Mouse (Mus musculus) ES-CJ7 (cell line): Measurements from ENCODE around the gene Olfr1162.
"Not testable (repeated sequence)": the region's sequence is repeated elsewhere in the genome, so short reads cannot be mapped to it uniquely, and the experiment has no call there.

Source experiments
- DNase-seq: peaks from one replicate; pipeline ENCODE4 v3.0.0; 2011; ENCODE audit warnings: low read depth, low spot score

Olfr1162 gene

DNA sequence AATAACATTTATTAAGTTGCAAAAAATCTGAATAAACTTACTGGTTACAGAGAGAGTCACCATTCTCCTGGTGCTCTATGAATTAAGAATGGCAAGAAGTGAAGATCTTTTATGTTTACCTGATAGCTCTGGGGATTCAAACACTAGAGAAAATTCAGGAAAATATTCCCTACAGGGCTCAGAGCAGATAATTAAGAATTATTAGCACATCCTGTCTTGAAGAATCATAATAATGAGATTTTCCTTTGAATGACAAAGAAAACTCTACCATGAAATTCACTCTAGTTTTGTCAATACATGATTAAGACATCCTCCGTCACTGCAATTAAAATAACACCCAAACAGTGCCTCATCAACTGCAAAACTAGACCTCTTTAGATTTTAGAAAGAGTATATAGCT, at the start of gene Olfr1162:
TSS of gene Olfr1162 (minus strand) at position 101 of the 400 bp plus-strand sequence.
- DNase-seq: no peak

DNA sequence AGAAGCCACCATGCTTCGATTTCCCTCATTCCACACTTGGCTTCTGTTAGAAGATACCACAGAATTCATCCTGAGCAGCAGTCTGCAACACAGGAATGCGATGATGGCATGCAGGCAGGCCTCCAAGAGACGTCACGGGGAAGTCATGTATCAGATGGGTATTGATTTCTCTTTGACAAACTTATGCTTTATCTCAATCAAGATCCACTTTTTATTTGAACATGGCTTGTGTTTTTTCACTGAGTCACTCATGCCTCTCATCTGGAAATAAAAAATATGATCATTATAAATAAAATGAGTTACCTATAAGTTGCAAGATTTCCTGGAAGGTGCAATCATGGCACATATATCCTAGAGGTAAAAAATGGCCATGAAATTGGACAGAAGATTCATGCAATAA, 42.9 kb upstream of the Olfr1162 start, which contains the start of gene Olfr1164:
TSS of gene Olfr1164 (minus strand) at position 101 of the 400 bp plus-strand sequence.
- no peak for DNase-seq

DNA sequence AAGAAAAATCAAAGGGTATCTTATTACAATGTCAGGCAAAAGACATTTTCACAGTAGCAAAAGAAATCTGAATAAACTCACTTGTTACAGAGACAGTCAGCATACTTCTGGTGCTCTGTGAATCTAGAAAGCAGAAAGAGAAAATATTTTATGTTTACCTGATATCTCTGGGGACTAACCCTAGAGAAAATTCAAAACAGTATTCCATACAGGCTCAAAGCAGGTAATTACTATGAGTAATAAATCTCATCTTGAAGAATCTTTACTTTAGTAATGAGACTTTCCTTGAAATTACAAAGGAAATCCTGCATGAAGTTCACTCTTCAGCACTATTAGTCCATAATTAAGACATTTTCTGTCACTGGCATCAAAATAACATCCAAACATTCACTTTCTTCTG, 20.8 kb upstream of the Olfr1162 start, which contains the start of gene Olfr1163:
TSS of gene Olfr1163 (minus strand) at position 101 of the 400 bp plus-strand sequence.
- DNase-seq: no peak

DNA sequence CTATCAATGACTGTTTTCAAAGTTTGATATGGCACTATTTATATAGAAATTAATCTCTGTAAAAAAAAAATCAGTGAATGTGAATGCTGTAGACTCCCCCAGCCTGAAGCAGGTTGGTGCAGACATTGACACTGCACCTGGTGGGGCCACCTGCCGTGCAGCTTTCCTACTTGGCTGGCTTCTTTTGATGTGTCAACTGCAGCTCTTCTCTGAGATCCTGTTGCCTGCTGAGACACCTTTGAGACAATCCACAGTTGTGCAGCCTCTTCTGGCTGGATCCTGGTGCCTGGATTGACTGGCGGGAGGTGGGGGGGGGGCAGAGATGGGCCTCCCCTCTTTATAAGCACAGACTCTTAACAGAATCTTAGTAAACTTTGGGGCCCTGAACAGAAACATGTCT, 12.7 kb upstream of the Olfr1162 start:
- DNase-seq: peak; percentile 63

DNA sequence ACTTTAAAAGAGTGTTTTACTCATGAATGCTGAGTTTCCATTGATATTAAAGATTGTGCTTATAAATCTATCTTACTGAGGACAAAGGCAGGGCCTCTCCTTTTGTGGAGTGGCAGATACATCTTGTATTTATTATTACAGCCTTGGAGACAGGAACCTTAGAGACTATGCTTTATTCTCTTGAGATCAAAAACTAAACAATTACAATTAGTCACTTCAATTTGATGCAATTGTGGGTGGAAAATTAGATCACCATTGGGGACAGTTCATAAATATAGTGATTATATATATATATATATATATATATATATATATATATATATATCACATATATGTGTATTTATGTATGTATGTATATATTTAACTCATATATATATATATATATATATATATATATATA, 13.3 kb downstream of the Olfr1162 start, which contains the start of gene Olfr73:
TSS of gene Olfr73 (minus strand) at position 101 of the 400 bp plus-strand sequence.
- DNase-seq: no peak

DNA sequence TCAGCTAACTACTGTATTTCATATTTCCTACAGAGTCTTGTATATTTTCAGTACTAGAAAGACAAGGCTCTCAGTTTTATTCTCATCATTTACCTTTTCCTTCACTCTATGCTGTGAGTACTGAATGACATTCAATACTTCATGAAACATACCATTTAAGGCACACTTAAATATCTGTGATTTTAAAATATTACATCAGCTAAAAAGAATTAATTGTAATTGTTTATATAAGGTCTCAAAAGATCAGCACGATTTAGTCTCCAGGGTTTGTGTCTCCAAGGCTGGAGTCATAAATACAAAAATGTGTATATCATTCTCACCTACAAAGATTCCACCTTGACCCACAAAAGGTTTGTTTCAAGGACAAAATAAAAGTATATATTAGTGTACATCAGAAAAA, 28.5 kb downstream of the Olfr1162 start, which contains the start of gene Olfr1161:
TSS of gene Olfr1161 (plus strand) at position 301 of the 400 bp plus-strand sequence.
- DNase-seq: not testable (repeated sequence)

DNA sequence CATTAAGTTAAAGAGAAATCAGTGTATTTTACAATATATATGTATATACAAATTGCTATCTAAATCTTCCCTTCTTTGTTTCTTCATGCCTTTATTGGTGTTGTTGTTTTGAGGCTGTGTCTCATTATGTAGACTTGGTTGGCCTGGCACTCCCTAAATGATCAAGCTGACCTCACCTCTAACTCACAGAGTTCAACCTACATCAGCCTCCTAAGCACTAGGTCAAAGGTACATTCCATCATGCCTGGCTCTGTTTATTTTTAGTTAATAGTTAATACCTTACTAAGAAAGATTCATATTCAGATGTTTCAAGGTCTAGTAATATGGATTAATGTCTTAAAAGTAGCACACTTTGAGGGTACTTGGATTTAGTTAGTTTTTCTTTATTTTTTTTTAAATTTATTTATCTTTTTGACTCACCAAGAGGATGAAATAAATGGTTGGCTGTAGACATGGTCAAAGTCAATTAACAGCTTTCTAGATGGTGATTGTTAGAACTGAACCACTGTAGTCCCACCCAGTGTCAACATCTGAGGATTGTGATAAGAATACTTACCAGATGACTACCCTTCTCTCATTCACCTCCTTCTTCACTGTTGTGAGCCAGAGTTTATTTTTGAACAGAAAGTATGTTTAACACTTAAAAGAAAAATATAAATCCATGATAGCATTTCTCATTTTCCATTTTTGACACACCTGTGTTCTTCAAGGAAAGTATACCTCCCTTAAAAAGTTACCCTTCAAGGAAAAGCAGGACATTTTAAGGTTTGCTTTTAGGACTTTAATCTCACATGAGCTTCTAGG, 43.2 kb downstream of the Olfr1162 start, which contains the start of gene Olfr1160:
TSS of gene Olfr1160 (minus strand) at position 754 of the 804 bp plus-strand sequence.
- DNase-seq: no peak
